Mouse (Mus musculus): ENCODE measurements at regions not wholly inside any gene's neighbourhood (a gene's known extent, or its start where the extent isn't known, plus 50 kb on each side); places are given as distances from the start of the nearest gene placed in this dataset.
A peak's percentile ranks its signal among the peaks of the same experiment; 100 is the strongest.

- H3K9me3 ChIP-seq (replicated peaks) = no peaks in the 10 kb centered on the region
- no peaks in the 10 kb centered on the region for H3K36me3 ChIP-seq
- WGBS = 92% methylated on average over 3 of the region's 3 CpGs
- no peak overlapping the region for H3K4me3 ChIP-seq
- H3K4me1 ChIP-seq = peaks cover 12% of the 10 kb centered on the region
- DNase-seq (ENCODE audit: low spot score) = no peak
- no peaks in the 10 kb centered on the region for H3K27me3 ChIP-seq (ENCODE audit: low read depth, poor library complexity, severe bottlenecking)
- H3K27ac ChIP-seq = no peak overlapping the region
Measured at GRCm38 (mm10) chr1:90668787-90669186, 66.0 kb downstream of the Cops8 start.

- Histone ChIP-seq H3K4me1 (peaks cover 12% of the 10 kb centered on the region), H3K27ac (no peak overlapping the region), H3K36me3 (no peaks in the 10 kb centered on the region), H3K9me3 (replicated peaks) (no peaks in the 10 kb centered on the region), H3K27me3 (ENCODE audit: low read depth, poor library complexity, severe bottlenecking) (no peaks in the 10 kb centered on the region), H3K4me3 (no peak overlapping the region)
- DNase-seq (ENCODE audit: low spot score) = no peak
- 90% methylated on average over 1 of the region's 1 CpGs for WGBS
Measured at GRCm38 (mm10) chr1:90669237-90669636, 66.5 kb downstream of the Cops8 start.

GRCm38 (mm10) chr1:90670346-90670745, 67.6 kb downstream of the Cops8 start:
- Histone ChIP-seq H3K9me3 (replicated peaks) (no peaks in the 10 kb centered on the region), H3K4me1 (peaks cover 12% of the 10 kb centered on the region), H3K36me3 (no peaks in the 10 kb centered on the region), H3K27ac (no peak overlapping the region), H3K27me3 (ENCODE audit: low read depth, poor library complexity, severe bottlenecking) (no peaks in the 10 kb centered on the region), H3K4me3 (no peak overlapping the region)
- WGBS = 88% methylated on average over 3 of the region's 3 CpGs
- no peak for DNase-seq (ENCODE audit: low spot score)

GRCm38 (mm10) chr1:90673751-90674150, 71.0 kb downstream of the Cops8 start:
- no peak for DNase-seq (ENCODE audit: low spot score)
- Histone ChIP-seq H3K27ac (no peak overlapping the region), H3K9me3 (replicated peaks) (no peaks in the 10 kb centered on the region), H3K36me3 (no peaks in the 10 kb centered on the region), H3K4me3 (no peak overlapping the region), H3K27me3 (ENCODE audit: low read depth, poor library complexity, severe bottlenecking) (no peaks in the 10 kb centered on the region), H3K4me1 (peaks cover 15% of the 10 kb centered on the region)
- WGBS = 78% methylated on average over 2 of the region's 2 CpGs

GRCm38 (mm10) chr1:90676192-90677006, 73.6 kb downstream of the Cops8 start:
- Histone ChIP-seq H3K27ac (0 out of 2 replicates have a peak overlapping the region, but pooled peaks have one; percentile 25), H3K4me1 (peaks cover 8% of the 10 kb centered on the region), H3K36me3 (no peaks in the 10 kb centered on the region), H3K4me3 (no peak overlapping the region), H3K27me3 (ENCODE audit: low read depth, poor library complexity, severe bottlenecking) (no peaks in the 10 kb centered on the region), H3K9me3 (replicated peaks) (no peaks in the 10 kb centered on the region)
- DNase-seq (ENCODE audit: low spot score) = no peak
- 52% methylated on average over 9 of the region's 9 CpGs for WGBS

- no peak overlapping the region for H3K27ac ChIP-seq
- H3K27me3 ChIP-seq (ENCODE audit: low read depth, poor library complexity, severe bottlenecking) = no peaks in the 10 kb centered on the region
- no peak overlapping the region for H3K4me3 ChIP-seq
- DNase-seq (ENCODE audit: low spot score) = no peak
- H3K9me3 ChIP-seq (replicated peaks) = no peaks in the 10 kb centered on the region
- peaks cover 8% of the 10 kb centered on the region for H3K4me1 ChIP-seq
- H3K36me3 ChIP-seq = no peaks in the 10 kb centered on the region
Measured at GRCm38 (mm10) chr1:90677188-90677587, 74.4 kb downstream of the Cops8 start.

- DNase-seq (ENCODE audit: low spot score) = no peak
- WGBS = 55% methylated on average over 1 of the region's 1 CpGs
- Histone ChIP-seq H3K27ac (no peak overlapping the region), H3K36me3 (no peaks in the 10 kb centered on the region), H3K4me3 (no peak overlapping the region), H3K27me3 (ENCODE audit: low read depth, poor library complexity, severe bottlenecking) (no peaks in the 10 kb centered on the region), H3K9me3 (replicated peaks) (no peaks in the 10 kb centered on the region), H3K4me1 (peaks cover 8% of the 10 kb centered on the region)
Measured at GRCm38 (mm10) chr1:90677651-90678201, 74.9 kb downstream of the Cops8 start.

GRCm38 (mm10) chr1:90678416-90678815, 75.6 kb downstream of the Cops8 start:
- no peaks in the 10 kb centered on the region for H3K9me3 ChIP-seq (replicated peaks)
- WGBS = 80% methylated on average over 2 of the region's 2 CpGs
- peaks cover 8% of the 10 kb centered on the region for H3K4me1 ChIP-seq
- no peak for DNase-seq (ENCODE audit: low spot score)
- no peak overlapping the region for H3K4me3 ChIP-seq
- no peak overlapping the region for H3K27ac ChIP-seq
- H3K27me3 ChIP-seq (ENCODE audit: low read depth, poor library complexity, severe bottlenecking) = no peaks in the 10 kb centered on the region
- no peaks in the 10 kb centered on the region for H3K36me3 ChIP-seq

GRCm38 (mm10) chr1:90688086-90688485, 85.3 kb downstream of the Cops8 start:
- H3K4me3 ChIP-seq = no peak overlapping the region
- H3K36me3 ChIP-seq = no peaks in the 10 kb centered on the region
- H3K27ac ChIP-seq = no peak overlapping the region
- WGBS = 93% methylated on average over 5 of the region's 5 CpGs
- no peaks in the 10 kb centered on the region for H3K27me3 ChIP-seq (ENCODE audit: low read depth, poor library complexity, severe bottlenecking)
- no peaks in the 10 kb centered on the region for H3K9me3 ChIP-seq (replicated peaks)
- DNase-seq (ENCODE audit: low spot score) = no peak
- H3K4me1 ChIP-seq = 0 out of 2 replicates have a peak, but pooled peaks cover 2% of the 10 kb centered on the region

GRCm38 (mm10) chr1:90690591-90691116, 87.9 kb downstream of the Cops8 start:
- H3K27ac ChIP-seq = no peak overlapping the region
- H3K36me3 ChIP-seq = no peaks in the 10 kb centered on the region
- peaks cover 13% of the 10 kb centered on the region for H3K4me1 ChIP-seq
- no peaks in the 10 kb centered on the region for H3K9me3 ChIP-seq (replicated peaks)
- 45% methylated on average over 4 of the region's 4 CpGs for WGBS
- DNase-seq (ENCODE audit: low spot score) = no peak
- no peaks in the 10 kb centered on the region for H3K27me3 ChIP-seq (ENCODE audit: low read depth, poor library complexity, severe bottlenecking)
- no peak overlapping the region for H3K4me3 ChIP-seq

GRCm38 (mm10) chr1:90691157-90691594, 88.4 kb downstream of the Cops8 start:
- Histone ChIP-seq H3K36me3 (no peaks in the 10 kb centered on the region), H3K9me3 (replicated peaks) (no peaks in the 10 kb centered on the region), H3K27ac (no peak overlapping the region), H3K4me1 (peaks cover 17% of the 10 kb centered on the region), H3K4me3 (no peak overlapping the region), H3K27me3 (ENCODE audit: low read depth, poor library complexity, severe bottlenecking) (no peaks in the 10 kb centered on the region)
- WGBS = 80% methylated on average over 6 of the region's 6 CpGs
- no peak for DNase-seq (ENCODE audit: low spot score)

- WGBS = 64% methylated on average over 1 of the region's 1 CpGs
- no peak overlapping the region for H3K27ac ChIP-seq
- H3K4me1 ChIP-seq = peaks cover 17% of the 10 kb centered on the region
- H3K27me3 ChIP-seq (ENCODE audit: low read depth, poor library complexity, severe bottlenecking) = no peaks in the 10 kb centered on the region
- no peaks in the 10 kb centered on the region for H3K36me3 ChIP-seq
- H3K4me3 ChIP-seq = no peak overlapping the region
- H3K9me3 ChIP-seq (replicated peaks) = no peaks in the 10 kb centered on the region
- DNase-seq (ENCODE audit: low spot score) = no peak
Measured at GRCm38 (mm10) chr1:90692851-90693250, 90.1 kb downstream of the Cops8 start.

- Histone ChIP-seq H3K27me3 (ENCODE audit: low read depth, poor library complexity, severe bottlenecking) (no peaks in the 10 kb centered on the region), H3K27ac (peak overlapping the region; percentile 30; the same call in 1 of the 2 replicates), H3K9me3 (replicated peaks) (no peaks in the 10 kb centered on the region), H3K4me3 (no peak overlapping the region), H3K4me1 (peaks cover 17% of the 10 kb centered on the region), H3K36me3 (no peaks in the 10 kb centered on the region)
- DNase-seq (ENCODE audit: low spot score) = no peak
- 94% methylated on average over 3 of the region's 3 CpGs for WGBS
Measured at GRCm38 (mm10) chr1:90694761-90695160, 92.0 kb downstream of the Cops8 start.
